Mouse (Mus musculus) MEL (cell line): ENCODE measurements around the gene Rit1. TPM values are rescaled to one million over a fixed set of nuclear protein-coding genes. Genes with fewer than 3 reads are reported as not detected.
A peak's percentile ranks its signal among the peaks of the same experiment; 100 is the strongest.

Source experiments
- DNase-seq: peaks from one replicate; pipeline ENCODE4 v3.0.0; 2011; ENCODE audit warnings: low read depth, low spot score
- H3K27ac ChIP-seq: 2 replicates; pipeline ENCODE4 v1.5.1; 2012; ENCODE audit warnings: low read depth, mild to moderate bottlenecking, control low read depth, low read length, moderate library complexity; ENCODE audit not compliant: control insufficient read depth
- H3K27me3 ChIP-seq, 2 experiments: fragments of 150-350 bp in 1 of 2; sonication (generic) in 1 of 2; 2 replicates each; pipeline ENCODE4 v1.6.1; 2012; ENCODE audit warnings: low read length in 2 of 2, mild to moderate bottlenecking in 2 of 2, improper control_type of control experiment in 1 of 2, moderate library complexity in 1 of 2; ENCODE audit not compliant: insufficient read depth in 2 of 2, control insufficient read depth in 1 of 2
- H3K36me3 ChIP-seq, 2 experiments: 2 replicates each; pipeline ENCODE4 v1.6.1; 2012 to 2014; ENCODE audit warnings: low read length in 2 of 2, improper control_type of control experiment in 1 of 2, inconsistent platforms in 1 of 2, mild to moderate bottlenecking in 1 of 2; ENCODE audit not compliant: insufficient read depth in 2 of 2, control insufficient read depth in 1 of 2
- H3K4me1 ChIP-seq, 2 experiments: fragments of 150-350 bp in 1 of 2; sonication (generic) in 1 of 2; 2 replicates each; pipeline ENCODE4 v1.6.1; 2012; ENCODE audit warnings: low read length in 2 of 2, improper control_type of control experiment in 1 of 2, mild to moderate bottlenecking in 1 of 2; ENCODE audit not compliant: insufficient read depth in 2 of 2, control insufficient read depth in 1 of 2
- H3K4me3 ChIP-seq, 2 experiments: fragments of 150-350 bp in 1 of 2; sonication (generic) in 1 of 2; 2 replicates each; pipeline ENCODE4 v1.5.1; 2012; ENCODE audit warnings: low read depth in 2 of 2, low read length in 2 of 2, mild to moderate bottlenecking in 2 of 2, moderate library complexity in 2 of 2, control low read depth in 1 of 2, improper control_type of control experiment in 1 of 2; ENCODE audit not compliant: control insufficient read depth in 1 of 2, insufficient read depth in 1 of 2
- H3K79me2 ChIP-seq: 2 replicates; pipeline ENCODE4 v1.6.1; 2012; ENCODE audit warnings: mild to moderate bottlenecking, low read length, moderate library complexity; ENCODE audit not compliant: control insufficient read depth, poor library complexity, insufficient read depth
- H3K9ac ChIP-seq: 2 replicates; pipeline ENCODE4 v1.6.1; 2012; ENCODE audit warnings: low read depth, mild to moderate bottlenecking, control low read depth, low read length, moderate library complexity; ENCODE audit not compliant: control insufficient read depth, poor library complexity, severe bottlenecking
- H3K9me3 ChIP-seq: fragments of 150-350 bp; sonication (generic); replicated peaks from 2 replicates; pipeline ENCODE4 v1.6.1; 2012; ENCODE audit warnings: mild to moderate bottlenecking, low read length, improper control_type of control experiment, moderate library complexity; ENCODE audit not compliant: insufficient read depth
- BHLHE40 ChIP-seq: IDR thresholded peaks from 2 replicates; pipeline ENCODE4 v1.6.1; 2012; ENCODE audit warnings: low read depth, mild to moderate bottlenecking, inconsistent platforms, low read length, improper control_type of control experiment, borderline replicate concordance
- CHD1 ChIP-seq: IDR thresholded peaks from 2 replicates; pipeline ENCODE4 v1.6.1; 2012; ENCODE audit warnings: low read depth, mild to moderate bottlenecking, inconsistent platforms, low read length, improper control_type of control experiment
- CHD2 ChIP-seq: IDR thresholded peaks from 2 replicates; pipeline ENCODE4 v1.6.1; 2011; ENCODE audit warnings: low read length, improper control_type of control experiment
- E2F4 ChIP-seq: IDR thresholded peaks from 2 replicates; pipeline ENCODE4 v1.6.1; 2011; ENCODE audit warnings: low read depth, low read length, improper control_type of control experiment, borderline replicate concordance
- ELF1 ChIP-seq: IDR thresholded peaks from 2 replicates; pipeline ENCODE4 v1.6.1; 2014; ENCODE audit warnings: low read depth, mild to moderate bottlenecking, inconsistent platforms, low read length, improper control_type of control experiment, moderate library complexity
- EP300 ChIP-seq, 2 experiments: IDR thresholded peaks; 2 replicates each; pipeline ENCODE4 v1.6.1; 2011; ENCODE audit warnings: improper control_type of control experiment in 2 of 2, low read length in 2 of 2, low read depth in 1 of 2, mild to moderate bottlenecking in 1 of 2
- ETS1 ChIP-seq: IDR thresholded peaks from 2 replicates; pipeline ENCODE4 v1.6.1; 2012; ENCODE audit warnings: low read depth, mild to moderate bottlenecking, inconsistent platforms, low read length, improper control_type of control experiment, moderate library complexity
- GABPA ChIP-seq: IDR thresholded peaks from 2 replicates; pipeline ENCODE4 v1.6.1; 2012; ENCODE audit warnings: low read depth, mild to moderate bottlenecking, inconsistent platforms, low read length, improper control_type of control experiment, moderate library complexity
- GATA1 ChIP-seq: IDR thresholded peaks from 2 replicates; pipeline ENCODE4 v1.6.1; 2011; ENCODE audit warnings: low read depth, low read length, improper control_type of control experiment
- HCFC1 ChIP-seq: IDR thresholded peaks from 2 replicates; pipeline ENCODE4 v1.6.1; 2012; ENCODE audit warnings: low read depth, mild to moderate bottlenecking, inconsistent platforms, low read length, improper control_type of control experiment, moderate library complexity
- JUND ChIP-seq: IDR thresholded peaks from 2 replicates; pipeline ENCODE4 v1.6.1; 2011; ENCODE audit warnings: low read depth, mild to moderate bottlenecking, improper control_type of control experiment, low read length
- MAFK ChIP-seq: IDR thresholded peaks from 2 replicates; pipeline ENCODE4 v1.6.1; 2011; ENCODE audit warnings: low read depth, mild to moderate bottlenecking, low read length, improper control_type of control experiment, borderline replicate concordance
- MAX ChIP-seq: IDR thresholded peaks from 2 replicates; pipeline ENCODE4 v1.6.1; 2011; ENCODE audit warnings: low read length, improper control_type of control experiment
- MAZ ChIP-seq: IDR thresholded peaks from 2 replicates; pipeline ENCODE4 v1.6.1; 2012; ENCODE audit warnings: low read depth, mild to moderate bottlenecking, inconsistent platforms, low read length, improper control_type of control experiment
- MEF2A ChIP-seq: IDR thresholded peaks from 2 replicates; pipeline ENCODE4 v1.6.1; 2014; ENCODE audit warnings: low read depth, mild to moderate bottlenecking, inconsistent platforms, low read length, improper control_type of control experiment; ENCODE audit not compliant: poor library complexity, insufficient replicate concordance, severe bottlenecking; ENCODE audit errors: extremely low read depth
- MXI1 ChIP-seq: IDR thresholded peaks from 2 replicates; pipeline ENCODE4 v1.6.1; 2011; ENCODE audit warnings: mild to moderate bottlenecking, low read depth, low read length, improper control_type of control experiment
- MYB ChIP-seq: IDR thresholded peaks from 2 replicates; pipeline ENCODE4 v1.6.1; 2011; ENCODE audit warnings: mild to moderate bottlenecking, low read depth, low read length, improper control_type of control experiment
- MYC ChIP-seq: IDR thresholded peaks from 2 replicates; pipeline ENCODE4 v1.6.1; 2011; ENCODE audit warnings: low read depth, mild to moderate bottlenecking, low read length, improper control_type of control experiment, moderate library complexity
- NELFE ChIP-seq: IDR thresholded peaks from 2 replicates; pipeline ENCODE4 v1.6.1; 2011; ENCODE audit warnings: low read depth, low read length, improper control_type of control experiment
- NRF1 ChIP-seq: IDR thresholded peaks from 2 replicates; pipeline ENCODE4 v1.6.1; 2014; ENCODE audit warnings: low read depth, mild to moderate bottlenecking, inconsistent platforms, low read length, improper control_type of control experiment, moderate library complexity; ENCODE audit not compliant: poor library complexity, insufficient read depth, severe bottlenecking
- POLR2A ChIP-seq, 2 experiments: IDR thresholded peaks; 2 replicates each; pipeline ENCODE4 v1.6.1; 2011 to 2012; ENCODE audit warnings: low read length in 2 of 2, mild to moderate bottlenecking in 2 of 2, control low read depth in 1 of 2, improper control_type of control experiment in 1 of 2, low read depth in 1 of 2, moderate library complexity in 1 of 2; ENCODE audit not compliant: control insufficient read depth in 1 of 2, insufficient read depth in 1 of 2, poor library complexity in 1 of 2
- POLR2AphosphoS2 ChIP-seq: IDR thresholded peaks from 2 replicates; pipeline ENCODE4 v1.6.1; 2011; ENCODE audit warnings: low read length, improper control_type of control experiment
- POLR2AphosphoS5 ChIP-seq: IDR thresholded peaks from 2 replicates; pipeline ENCODE4 v1.6.1; 2012; ENCODE audit warnings: low read depth, borderline replicate concordance, mild to moderate bottlenecking, inconsistent platforms, low read length, moderate library complexity, mixed read lengths
- RAD21 ChIP-seq: IDR thresholded peaks from 2 replicates; pipeline ENCODE4 v1.6.1; 2011; ENCODE audit warnings: mild to moderate bottlenecking, low read depth, low read length, improper control_type of control experiment
- RCOR1 ChIP-seq: IDR thresholded peaks from 2 replicates; pipeline ENCODE4 v1.6.1; 2012; ENCODE audit warnings: low read depth, mild to moderate bottlenecking, inconsistent platforms, low read length, improper control_type of control experiment
- SIN3A ChIP-seq: IDR thresholded peaks from 2 replicates; pipeline ENCODE4 v1.6.1; 2012; ENCODE audit warnings: low read length, improper control_type of control experiment, inconsistent platforms
- SMC3 ChIP-seq: IDR thresholded peaks from 2 replicates; pipeline ENCODE4 v1.6.1; 2011; ENCODE audit warnings: low read depth, low read length, improper control_type of control experiment
- TAL1 ChIP-seq: IDR thresholded peaks from 2 replicates; pipeline ENCODE4 v1.6.1; 2012; ENCODE audit warnings: mild to moderate bottlenecking, inconsistent platforms, low read length, moderate library complexity, mixed read lengths
- TCF12 ChIP-seq: IDR thresholded peaks from 2 replicates; pipeline ENCODE4 v1.6.1; 2014; ENCODE audit warnings: low read depth, mild to moderate bottlenecking, inconsistent platforms, low read length, improper control_type of control experiment, moderate library complexity
- UBTF ChIP-seq: IDR thresholded peaks from 2 replicates; pipeline ENCODE4 v1.6.1; 2012; ENCODE audit warnings: low read depth, mild to moderate bottlenecking, inconsistent platforms, low read length, improper control_type of control experiment, moderate library complexity, borderline replicate concordance; ENCODE audit not compliant: insufficient read depth
- USF1 ChIP-seq: IDR thresholded peaks from 2 replicates; pipeline ENCODE4 v1.6.1; 2014; ENCODE audit warnings: low read depth, mild to moderate bottlenecking, inconsistent platforms, low read length, improper control_type of control experiment, moderate library complexity
- USF2 ChIP-seq, 2 experiments: IDR thresholded peaks; 2 replicates each; pipeline ENCODE4 v1.6.1; 2011 to 2012; ENCODE audit warnings: improper control_type of control experiment in 2 of 2, low read length in 2 of 2, borderline replicate concordance in 1 of 2, inconsistent platforms in 1 of 2, low read depth in 1 of 2, mild to moderate bottlenecking in 1 of 2; ENCODE audit not compliant: insufficient read depth in 1 of 2
- ZC3H11A ChIP-seq: IDR thresholded peaks from 2 replicates; pipeline ENCODE4 v1.6.1; 2012; ENCODE audit warnings: low read depth, mild to moderate bottlenecking, inconsistent platforms, low read length, improper control_type of control experiment
- ZNF384 ChIP-seq: IDR thresholded peaks from 2 replicates; pipeline ENCODE4 v1.6.1; 2012; ENCODE audit warnings: low read depth, mild to moderate bottlenecking, inconsistent platforms, low read length, improper control_type of control experiment
- polyA plus RNA-seq, 2 experiments: library from polyadenylated mRNA; stranded (reverse) in 1 of 2; unstranded in 1 of 2; fragments of >175 nt in 1 of 2; fragments of >200 nt in 1 of 2; gene quantifications; 2 replicates each; pipeline versions ENCODE4 v1.2.1 to v1.2.4; 2012; ENCODE audit warnings: low replicate concordance in 2 of 2, low read depth in 1 of 2; ENCODE audit not compliant: insufficient read length in 2 of 2, insufficient read depth in 1 of 2, missing spikeins in 1 of 2
- total RNA-seq: library from RNA; depleted of rRNA; stranded (reverse); fragments of 300-350 nt; gene quantifications from 2 replicates; pipeline ENCODE4 v1.2.3, GENCODE M21; 2012; rRNA removed

The Rit1 gene
- total RNA-seq = 28.7 and 38.6 TPM in 2 replicates
- polyA plus RNA-seq = 10 to 100 TPM in 1 of 2 experiments, not detected in 1; 34.1 TPM

DNA sequence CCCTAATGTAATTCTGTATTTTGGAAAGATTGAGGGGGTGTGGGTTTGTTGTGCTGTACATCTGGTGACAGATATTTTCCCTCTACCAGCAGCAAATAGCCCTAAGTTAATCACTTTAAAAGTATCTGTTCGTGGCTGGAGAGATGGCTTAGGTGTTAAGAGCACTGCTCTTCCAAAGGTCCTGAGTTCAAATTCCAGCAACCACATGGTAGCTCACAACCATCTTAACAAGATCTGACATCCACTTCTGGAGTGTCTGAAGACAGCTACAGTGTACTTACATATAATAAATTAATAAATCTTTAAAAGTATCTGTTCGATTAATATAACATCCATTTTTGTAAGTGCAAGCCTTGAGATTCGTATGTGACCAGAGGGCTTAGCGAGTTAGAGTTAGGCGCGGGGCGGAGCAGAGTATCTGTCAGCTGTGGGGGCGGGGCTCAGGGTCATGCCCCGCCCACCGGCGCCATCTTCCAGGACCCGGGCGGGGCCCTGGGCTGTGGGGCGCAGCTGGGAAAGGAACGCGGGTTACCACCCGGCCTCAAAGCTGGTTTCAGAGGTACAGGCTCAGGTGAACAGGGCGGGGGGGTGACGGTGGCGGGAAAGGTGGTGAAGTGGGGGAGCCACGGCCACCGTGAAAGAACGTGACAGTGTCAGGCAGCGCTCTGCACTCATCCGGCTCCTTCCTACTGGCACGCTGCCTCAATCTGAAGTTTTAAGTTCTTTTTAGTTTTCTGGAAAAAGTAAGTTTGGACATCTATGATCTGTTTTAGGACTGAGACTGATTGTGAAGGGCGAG, at the start of gene Rit1:
Gene Rit1 (plus strand): TSS at position 440 of the 799 bp plus-strand sequence.
- Histone ChIP-seq H3K4me1 (peaks cover 19 to 20% of the 10 kb centered on the region in 2 experiments), H3K36me3 (peaks cover 23 to 33% of the 10 kb centered on the region in 2 experiments), H3K9ac (peak within 1 kb of the TSS; percentile 92)
- no peak for TF ChIP-seq BHLHE40
- TF ChIP-seq MEF2A = no peak
- no peak for TF ChIP-seq SMC3
- TF ChIP-seq POLR2AphosphoS5 = 0 out of 2 replicates have a peak, but pooled peaks have one; percentile 33
- peak; percentile 87 for TF ChIP-seq SIN3A
- no peak for TF ChIP-seq CHD2
- no peak for TF ChIP-seq RCOR1
- no peak for TF ChIP-seq GATA1
- TF ChIP-seq MAZ = peak; percentile 78
- TF ChIP-seq E2F4 = peak; percentile 52; the same call in 1 of the 2 replicates
- peak; percentile 66 for TF ChIP-seq ETS1
- no peak for TF ChIP-seq ZNF384
- TF ChIP-seq CHD1 = no peak
- peak; percentile 51 to 75; a peak in 3 of 4 replicates for TF ChIP-seq POLR2A (IDR thresholded peaks at IDR 0.05; ENCODE audit: control insufficient read depth in 1 of 2, insufficient read depth in 1 of 2, low read depth in 1 of 2, low read length in 2 of 2, poor library complexity in 1 of 2)
- no peak for TF ChIP-seq EP300 (IDR thresholded peaks at IDR 0.05; ENCODE audit: low read depth in 1 of 2, low read length in 2 of 2)
- TF ChIP-seq MYB = no peak
- peak; percentile 77; the same call in 1 of the 2 replicates for TF ChIP-seq POLR2AphosphoS2
- TF ChIP-seq GABPA = no peak
- TF ChIP-seq MAX = peak; percentile 63
- TF ChIP-seq UBTF = 0 out of 2 replicates have a peak, but pooled peaks have one; percentile 50
- no peak for TF ChIP-seq ZC3H11A
- TF ChIP-seq NRF1 = 0 out of 2 replicates have a peak, but pooled peaks have one; percentile 18
- TF ChIP-seq USF1 = peak; percentile 53; the same call in 1 of the 2 replicates
- TF ChIP-seq MAFK = no peak
- peak; percentile 73 for TF ChIP-seq NELFE
- TF ChIP-seq JUND = no peak
- no peak for TF ChIP-seq ELF1
- TF ChIP-seq TCF12 = peak; percentile 16; the same call in 1 of the 2 replicates
- TF ChIP-seq MXI1 = peak; percentile 87
- TF ChIP-seq USF2 (IDR thresholded peaks at IDR 0.05; ENCODE audit: borderline replicate concordance in 1 of 2, insufficient read depth in 1 of 2, low read depth in 1 of 2, low read length in 2 of 2) = no peak
- TF ChIP-seq MYC = no peak
- peak; percentile 58 for TF ChIP-seq HCFC1
- no peak for TF ChIP-seq RAD21
- no peak for TF ChIP-seq TAL1

More for the DNA sequence above, at the start of gene Rit1:
- Histone ChIP-seq H3K9me3 (no peaks in the 10 kb centered on the region), H3K27ac (peak within 1 kb of the TSS; percentile 69), H3K79me2 (peaks cover 8% of the 10 kb centered on the region; the same call in 1 of the 2 replicates), H3K4me3 (peak within 1 kb of the TSS; percentile 95 to 98), H3K27me3 (no peaks in the 10 kb centered on the region)
- peak; percentile 95 for DNase-seq
